Mouse (Mus musculus): ENCODE results near the gene Vmn1r86.

DNA sequence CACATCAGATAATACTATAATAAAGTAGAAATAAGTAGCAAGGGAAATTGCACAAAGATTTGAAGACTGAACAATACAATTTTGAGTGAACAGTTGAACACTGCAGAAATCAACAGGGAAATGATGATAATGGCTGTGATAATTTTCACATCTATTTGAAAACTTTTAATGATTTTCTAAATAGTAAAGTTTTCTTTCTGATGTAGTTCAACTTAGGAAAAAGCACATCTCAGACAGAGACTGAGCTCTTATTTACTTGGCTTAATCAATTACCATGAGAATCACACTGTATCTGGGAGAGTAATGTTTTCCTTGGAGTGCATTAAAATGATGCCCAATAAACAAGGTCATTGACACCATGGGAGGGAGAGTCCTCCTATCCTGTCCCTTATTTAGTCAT lies 39.6 kb upstream of the Vmn1r86 start, which contains the start of gene Vmn1r88:
- TF ChIP-seq CTCF (IDR thresholded peaks at IDR 0.05; ENCODE audit: low read depth) (no peak), EP300 (IDR thresholded peaks at IDR 0.05; ENCODE audit: low read depth) (no peak)
